ENCODE assay signal across 23 mouse cellular contexts in genomic region chr12:4194643-4195042, GRCm38 (mm10). TPM values are rescaled to one million over a fixed set of nuclear protein-coding genes. Genes with fewer than 3 reads are reported as not detected.
DNase-seq lines count a peak whose midpoint lies in the region; ATAC-seq and TF ChIP-seq lines count a peak whose summit lies in the region.
"Had no signal": no experiment of that assay in that cellular context is flagged by ENCODE, and none has a peak within 500 bp of the region (broad histone marks: within the 10 kb centered on the region; RNA-seq: fewer than 3 reads in every experiment).

No protein-coding gene starts in this region.

- no peaks in the 10 kb centered on the region for H3K9me3 ChIP-seq in E14TG2a.4 (ENCODE audit: low read length)
- H3K9me3 ChIP-seq: embryonic facial prominence, embryonic 13.5 days; heart, embryonic 10.5 days; hindbrain, embryonic 12.5 days; limb, embryonic 12.5 days; liver, embryonic 13.5 days had no signal

- peaks cover 33% of the 10 kb centered on the region for H3K4me1 ChIP-seq in E14TG2a.4 (replicated peaks; ENCODE audit: low read depth, low read length)

- DNase-seq in left cerebral cortex, postnatal 14 days (ENCODE audit: low spot score in 2 of 2) = peak; percentile 39 to 52
- no peak for DNase-seq in left cerebral cortex, adult 11 months (ENCODE audit: low spot score)
- peak; percentile 78 for DNase-seq in brain, adult 2 months (ENCODE audit: low read depth, low spot score)
- DNase-seq in spleen, postnatal 36 days (ENCODE audit: low spot score in 2 of 2) = no peak
- DNase-seq in spleen, postnatal 10 days (ENCODE audit: low spot score in 2 of 2) = no peak
- DNase-seq: adrenal gland, adult 8-10 months; cerebellum, adult 11-12 months; cerebellum, postnatal 36 days; forebrain, postnatal 0 days; gastrocnemius, postnatal 14 days; heart, postnatal 10 days; kidney, adult 9 months; kidney, postnatal 36 days; liver, embryonic 13.5 days; thymus, adult 2 months had no signal

- peak overlapping the region; percentile 62 for H3K4me3 ChIP-seq in E14TG2a.4 (replicated peaks; ENCODE audit: low read length)
- H3K4me3 ChIP-seq: embryonic facial prominence, embryonic 13.5 days; heart, embryonic 10.5 days; hindbrain, embryonic 12.5 days; limb, embryonic 12.5 days; liver, embryonic 13.5 days had no signal

- peak; percentile 66 for ATAC-seq in megakaryocyte progenitor cell, adult 5-6 weeks (replicated peaks; ENCODE audit: poor library complexity)
- ATAC-seq: CD4-positive, CD25-positive, alpha-beta regulatory T cell, adult 4 months; forebrain, postnatal 0 days; lung, postnatal 0 days had no signal

- intact Hi-C loops in left cerebral cortex, postnatal 14 days (cut with DNase I) = loop anchor here (5.0 kb wide), 1 partner anchor 62 kb away; the partner anchor contains the start of gene Adcy3

- no peak for TF ChIP-seq CTCF in E14TG2a.4 (conservative IDR thresholded peaks at IDR 0.05; ENCODE audit: low read length)

- no peaks in the 10 kb centered on the region for H3K27me3 ChIP-seq in E14TG2a.4 (ENCODE audit: insufficient read depth, low read length)
- H3K27me3 ChIP-seq: embryonic facial prominence, embryonic 13.5 days; hindbrain, embryonic 12.5 days; limb, embryonic 12.5 days; liver, embryonic 13.5 days had no signal

- peaks cover 14% of the 10 kb centered on the region; the same call in 1 of the 2 replicates for H3K36me3 ChIP-seq in E14TG2a.4 (ENCODE audit: insufficient read depth, low read length)
- H3K36me3 ChIP-seq: liver, embryonic 13.5 days had no signal

RNA-seq across cellular contexts. Expression of gene Ptrhd1, which starts 39.2 kb away (rescaled TPM):
- 10 to 100 TPM in 1 of 2 experiments, 1 to 10 TPM in 1; 9.2 to 10.3 TPM for total RNA-seq in left cerebral cortex, postnatal 14 days (2021)
- total RNA-seq in megakaryocyte progenitor cell, adult 5-6 weeks (2015) = 5.8 and 7.5 TPM in 2 replicates
- 3.4 and 4.5 TPM in 2 replicates for total RNA-seq in megakaryocyte progenitor cell, adult 5-6 weeks (2017)

RNA-seq across cellular contexts. Expression of gene Cenpo, which starts 39.5 kb away (rescaled TPM):
- total RNA-seq in left cerebral cortex, postnatal 14 days (2021) = 1 to 10 TPM; 3.5 to 4.8 TPM
- total RNA-seq in megakaryocyte progenitor cell, adult 5-6 weeks (2015) = 18.5 and 19.2 TPM in 2 replicates
- total RNA-seq in megakaryocyte progenitor cell, adult 5-6 weeks (2017) = 49.7 and 51.3 TPM in 2 replicates

Comparison
In these comparisons a context has a peak if more than half of its experiments do, and no peak if none do; other contexts are left out.
1. DNase-seq: peak in left cerebral cortex, postnatal 14 days (2 of 2) and brain, adult 2 months (single experiment); none in left cerebral cortex, adult 11 months (single experiment), spleen, postnatal 36 days (0 of 2) and spleen, postnatal 10 days (0 of 2).